ENCODE assay signal across 24 mouse cellular contexts in genomic region chr1:37355492-37355891, GRCm38 (mm10). TPM values are rescaled to one million over a fixed set of nuclear protein-coding genes. Genes with fewer than 3 reads are reported as not detected.
DNase-seq lines count a peak whose midpoint lies in the region; ATAC-seq and TF ChIP-seq lines count a peak whose summit lies in the region.
"Had no signal": no experiment of that assay in that cellular context is flagged by ENCODE, and none has a peak within 500 bp of the region (broad histone marks: within the 10 kb centered on the region; RNA-seq: fewer than 3 reads in every experiment).

No protein-coding gene starts in this region.

- TF ChIP-seq CTCF in intestine, postnatal 0 days (IDR thresholded peaks at IDR 0.05; ENCODE audit: low read depth) = no peak
- no peak for TF ChIP-seq CTCF in testis, adult 2 months (IDR thresholded peaks at IDR 0.05; ENCODE audit: control insufficient read depth, insufficient read depth, insufficient replicate concordance, low read depth, low read length)
- TF ChIP-seq CTCF in stomach, postnatal 0 days (IDR thresholded peaks at IDR 0.05; ENCODE audit: low read depth) = no peak

- 0 out of 2 replicates have a peak overlapping the region, but pooled peaks have one; percentile 54 for H3K27ac ChIP-seq in intestine, embryonic 15.5 days
- H3K27ac ChIP-seq in intestine, postnatal 0 days (ENCODE audit: low read depth, low read length) = no peak overlapping the region; the same call in 1 of the 2 replicates
- H3K27ac ChIP-seq in testis, adult 2 months (ENCODE audit: control insufficient read depth, insufficient read depth, low read depth, low read length) = peak overlapping the region; percentile 30; the same call in 1 of the 2 replicates
- H3K27ac ChIP-seq in stomach, postnatal 0 days (replicated peaks) = peak overlapping the region; percentile 40; the same call in 1 of the 2 replicates
- H3K27ac ChIP-seq: forebrain, embryonic 10.5 days; heart, embryonic 13.5 days; hindbrain, embryonic 15.5 days; limb, embryonic 12.5 days; liver, embryonic 13.5 days; neural tube, embryonic 12.5 days had no signal

- H3K27me3 ChIP-seq in intestine, embryonic 15.5 days (replicated peaks) = no peaks in the 10 kb centered on the region
- H3K27me3 ChIP-seq in intestine, postnatal 0 days (replicated peaks; ENCODE audit: control insufficient read depth, insufficient read depth, low read length) = no peaks in the 10 kb centered on the region
- no peaks in the 10 kb centered on the region for H3K27me3 ChIP-seq in testis, adult 2 months (ENCODE audit: control insufficient read depth, insufficient read depth, low read length)
- no peaks in the 10 kb centered on the region for H3K27me3 ChIP-seq in stomach, postnatal 0 days (ENCODE audit: control insufficient read depth, insufficient read depth, low read length)
- H3K27me3 ChIP-seq: CH12.LX; heart, embryonic 13.5 days; hindbrain, embryonic 15.5 days; limb, embryonic 12.5 days; liver, embryonic 13.5 days; neural tube, embryonic 12.5 days had no signal

- DNase-seq in gastrocnemius, postnatal 25 days = peak; percentile 35
- no peak for DNase-seq in gastrocnemius, adult 8-10 months (ENCODE audit: low spot score in 2 of 2)
- DNase-seq in testis, postnatal 14 days (ENCODE audit: low spot score) = no peak
- DNase-seq in stomach, postnatal 0 days (ENCODE audit: low spot score) = no peak
- DNase-seq in layer of hippocampus, adult 11-12 months (ENCODE audit: low spot score) = no peak
- DNase-seq: adrenal gland, adult 8-10 months; B cell, adult 2 months; cerebellum, adult 11-12 months; kidney, postnatal 25 days; layer of hippocampus, postnatal 36 days; liver, embryonic 13.5 days; midbrain, embryonic 14.5 days; retina, postnatal 1 day had no signal

- no peaks in the 10 kb centered on the region for H3K36me3 ChIP-seq in intestine, embryonic 15.5 days
- H3K36me3 ChIP-seq in intestine, postnatal 0 days (ENCODE audit: control insufficient read depth, insufficient read depth) = peaks cover 13% of the 10 kb centered on the region
- H3K36me3 ChIP-seq in testis, adult 2 months (ENCODE audit: control insufficient read depth, insufficient read depth, low read length) = no peaks in the 10 kb centered on the region
- H3K36me3 ChIP-seq in stomach, postnatal 0 days (ENCODE audit: control insufficient read depth, insufficient read depth, low read length) = no peaks in the 10 kb centered on the region
- H3K36me3 ChIP-seq: G1E had no signal

- no peak for TF ChIP-seq EP300 in stomach, postnatal 0 days (optimal IDR thresholded peaks at IDR 0.05)

- no peak overlapping the region for H3K4me2 ChIP-seq in intestine, embryonic 15.5 days (replicated peaks)
- no peak overlapping the region for H3K4me2 ChIP-seq in intestine, postnatal 0 days (replicated peaks; ENCODE audit: low read depth)
- H3K4me2 ChIP-seq in stomach, postnatal 0 days (replicated peaks; ENCODE audit: low read depth) = no peak overlapping the region
- H3K4me2 ChIP-seq: heart, embryonic 13.5 days; hindbrain, embryonic 15.5 days; limb, embryonic 12.5 days; liver, embryonic 13.5 days; neural tube, embryonic 12.5 days had no signal

- TF ChIP-seq POLR2A in testis, adult 2 months (IDR thresholded peaks at IDR 0.05; ENCODE audit: control insufficient read depth, low read depth, low read length) = no peak

- peak; percentile 45; the same call in 1 of the 2 replicates for ATAC-seq in intestine, embryonic 15.5 days
- ATAC-seq in intestine, postnatal 0 days = no peak; the same call in 1 of the 2 replicates
- ATAC-seq in stomach, postnatal 0 days (ENCODE audit: low FRiP score, low TSS enrichment) = no peak
- ATAC-seq: forebrain, embryonic 16.5 days had no signal

- no peaks in the 10 kb centered on the region for H3K9me3 ChIP-seq in intestine, embryonic 15.5 days
- no peaks in the 10 kb centered on the region for H3K9me3 ChIP-seq in intestine, postnatal 0 days (ENCODE audit: control insufficient read depth)
- no peaks in the 10 kb centered on the region for H3K9me3 ChIP-seq in stomach, postnatal 0 days (ENCODE audit: control insufficient read depth, low read length)
- H3K9me3 ChIP-seq: forebrain, embryonic 10.5 days; G1E; heart, embryonic 13.5 days; hindbrain, embryonic 15.5 days; limb, embryonic 12.5 days; liver, embryonic 13.5 days; neural tube, embryonic 12.5 days had no signal

- no peak overlapping the region for H3K4me3 ChIP-seq in intestine, embryonic 15.5 days (replicated peaks)
- no peak overlapping the region for H3K4me3 ChIP-seq in intestine, postnatal 0 days (ENCODE audit: low read depth, low read length)
- H3K4me3 ChIP-seq in testis, adult 2 months (ENCODE audit: control insufficient read depth, low read depth, low read length) = no peak overlapping the region
- H3K4me3 ChIP-seq in stomach, postnatal 0 days (ENCODE audit: low read depth, low read length) = no peak overlapping the region
- H3K4me3 ChIP-seq: forebrain, embryonic 10.5 days; heart, embryonic 13.5 days; hindbrain, embryonic 15.5 days; limb, embryonic 12.5 days; liver, embryonic 13.5 days; neural tube, embryonic 12.5 days had no signal

- H3K4me1 ChIP-seq in intestine, embryonic 15.5 days (replicated peaks) = no peaks in the 10 kb centered on the region
- H3K4me1 ChIP-seq in intestine, postnatal 0 days (replicated peaks; ENCODE audit: control insufficient read depth, insufficient read depth, low read length) = no peaks in the 10 kb centered on the region
- peaks cover 2% of the 10 kb centered on the region for H3K4me1 ChIP-seq in testis, adult 2 months (ENCODE audit: control insufficient read depth, insufficient read depth, low read length)
- H3K4me1 ChIP-seq in stomach, postnatal 0 days (replicated peaks; ENCODE audit: control insufficient read depth, insufficient read depth) = no peaks in the 10 kb centered on the region

- 61% methylated on average over 3 of the region's 3 CpGs for WGBS in intestine, embryonic 15.5 days
- WGBS in intestine, postnatal 0 days = 65% methylated on average over 3 of the region's 3 CpGs
- WGBS in stomach, postnatal 0 days = 54% methylated on average over 3 of the region's 3 CpGs

- H3K9ac ChIP-seq in intestine, embryonic 15.5 days = no peak overlapping the region
- no peak overlapping the region for H3K9ac ChIP-seq in intestine, postnatal 0 days (ENCODE audit: low read depth, low read length)
- H3K9ac ChIP-seq in stomach, postnatal 0 days (ENCODE audit: low read length) = no peak overlapping the region
- H3K9ac ChIP-seq: heart, embryonic 13.5 days; hindbrain, embryonic 15.5 days; limb, embryonic 12.5 days; liver, embryonic 13.5 days; neural tube, embryonic 12.5 days had no signal

RNA-seq across cellular contexts. Expression of gene Inpp4a, which starts 55.8 kb away (rescaled TPM):
- 10 to 100 TPM; 14.2 to 14.3 TPM for total RNA-seq in gastrocnemius, postnatal 25 days (2021)
- total RNA-seq in gastrocnemius, adult 8-10 months (2022) = 10 to 100 TPM; 20.1 to 24.8 (median 21.7) TPM
- 12.8 and 13.3 TPM in 2 replicates for polyA plus RNA-seq in intestine, embryonic 15.5 days (2015; fragmentation: Nextera tagmentation; extraction: Ambion mirVana)
- 7.8 and 9.5 TPM in 2 replicates for polyA plus RNA-seq in intestine, postnatal 0 days (2015; fragmentation: Nextera tagmentation; extraction: Ambion mirVana)
- polyA plus RNA-seq in testis, adult 2 months (2012; rRNA removed) = 68.1 and 74.6 TPM in 2 replicates
- 10.6 and 12.0 TPM in 2 replicates for polyA plus RNA-seq in stomach, postnatal 0 days (2015; fragmentation: Nextera tagmentation; extraction: Ambion mirVana)
